Mouse (Mus musculus) thymus, adult 2 months (tissue): ENCODE measurements around the gene Rpain.

Experiments
- CTCF ChIP-seq: fragments of 200-500 bp; IDR thresholded peaks from 2 replicates; pipeline ENCODE4 v1.5.1; 2012; ENCODE audit warnings: mild to moderate bottlenecking, control low read depth, low read length, moderate library complexity, borderline replicate concordance; ENCODE audit not compliant: control insufficient read depth, poor library complexity, insufficient read depth; ENCODE audit errors: extremely low read depth
- POLR2A ChIP-seq: fragments of 200-500 bp; IDR thresholded peaks from 2 replicates; pipeline ENCODE4 v1.6.1; 2012; ENCODE audit warnings: mild to moderate bottlenecking, low read length, control low read depth, moderate library complexity; ENCODE audit not compliant: control insufficient read depth, poor library complexity, insufficient read depth; ENCODE audit errors: extremely low read depth

GRCm38 (mm10) chr11:70969821-70970559 is at the start of gene Rpain, which contains the start of gene Nup88:
- TF ChIP-seq POLR2A (peak; percentile 91), CTCF (peak; percentile 48; the same call in 1 of the 2 replicates)
